Mouse (Mus musculus): ENCODE data around the gene 6330409D20Rik. TPM values are rescaled to one million over a fixed set of nuclear protein-coding genes. Genes with fewer than 3 reads are reported as not detected.

Gene 6330409D20Rik
- total RNA-seq, 2 experiments from 2014 or later: not detected

DNA sequence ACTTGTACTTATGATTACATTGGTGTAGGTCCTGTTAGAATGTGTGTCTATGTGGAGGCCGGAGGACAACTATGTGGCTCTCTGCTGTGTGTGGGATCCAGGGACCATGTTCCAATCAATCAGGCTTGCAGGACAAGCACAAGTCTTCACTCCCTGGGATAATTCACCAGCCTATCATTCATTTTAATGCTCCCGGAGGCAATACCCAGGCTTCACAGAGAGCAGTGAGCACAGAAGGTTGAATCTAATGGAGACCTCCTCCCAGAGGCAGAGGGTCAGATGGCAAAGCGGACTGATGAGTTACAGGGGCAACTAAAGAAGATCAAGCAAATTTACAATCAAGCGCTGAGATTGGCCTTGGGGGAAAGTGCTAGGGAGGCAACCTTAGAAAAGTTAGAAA lies 11.3 kb downstream of the 6330409D20Rik start:
- ATAC-seq (replicated peaks; ENCODE audit: low FRiP score, poor library complexity, severe bottlenecking): no peak

DNA sequence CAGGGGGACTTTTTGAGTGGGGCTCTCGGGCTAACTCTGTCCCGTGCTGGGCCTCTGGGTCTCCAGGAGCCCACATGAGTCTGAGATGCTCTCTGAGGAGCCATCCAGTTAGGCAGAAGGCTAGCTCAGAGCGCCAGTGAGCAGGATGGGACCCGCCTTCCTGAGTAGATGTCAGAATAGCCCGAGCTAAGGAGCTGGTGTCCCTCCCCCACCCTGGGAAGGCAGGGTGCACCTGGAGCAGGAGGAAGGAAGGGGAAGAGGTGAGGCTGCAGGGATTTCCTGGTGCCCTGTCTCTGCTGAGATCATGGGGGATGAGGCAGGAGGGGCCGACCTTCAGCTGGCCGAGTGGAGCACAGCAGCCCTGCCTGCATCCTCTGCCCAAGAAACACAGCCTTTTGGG lies 12.4 kb downstream of the 6330409D20Rik start:
- no peak for ATAC-seq (replicated peaks; ENCODE audit: low FRiP score, poor library complexity, severe bottlenecking)

DNA sequence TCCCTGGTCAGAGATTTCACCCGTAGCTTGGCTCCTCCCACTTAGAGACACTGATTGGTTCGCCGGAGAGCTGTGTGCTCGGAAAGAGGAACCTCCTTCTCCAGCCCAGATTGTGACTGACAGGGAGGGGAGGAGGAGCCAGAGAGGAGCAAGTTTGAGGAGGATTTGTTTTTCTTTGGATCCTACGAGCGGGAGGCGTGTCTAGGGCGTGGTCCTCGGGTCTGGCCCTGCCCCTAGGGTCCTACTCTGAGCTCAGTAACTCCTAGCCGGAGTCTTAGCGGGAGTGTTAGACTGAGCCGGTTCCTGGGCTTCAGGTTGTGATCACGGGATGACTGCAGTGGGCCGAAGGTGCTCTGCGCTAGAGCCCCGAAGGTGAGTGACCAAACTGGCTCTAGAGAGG lies 13.4 kb downstream of the 6330409D20Rik start:
- 0 out of 2 replicates have a peak, but pooled peaks have one; percentile 37 for ATAC-seq (replicated peaks; ENCODE audit: low FRiP score, poor library complexity, severe bottlenecking)

DNA sequence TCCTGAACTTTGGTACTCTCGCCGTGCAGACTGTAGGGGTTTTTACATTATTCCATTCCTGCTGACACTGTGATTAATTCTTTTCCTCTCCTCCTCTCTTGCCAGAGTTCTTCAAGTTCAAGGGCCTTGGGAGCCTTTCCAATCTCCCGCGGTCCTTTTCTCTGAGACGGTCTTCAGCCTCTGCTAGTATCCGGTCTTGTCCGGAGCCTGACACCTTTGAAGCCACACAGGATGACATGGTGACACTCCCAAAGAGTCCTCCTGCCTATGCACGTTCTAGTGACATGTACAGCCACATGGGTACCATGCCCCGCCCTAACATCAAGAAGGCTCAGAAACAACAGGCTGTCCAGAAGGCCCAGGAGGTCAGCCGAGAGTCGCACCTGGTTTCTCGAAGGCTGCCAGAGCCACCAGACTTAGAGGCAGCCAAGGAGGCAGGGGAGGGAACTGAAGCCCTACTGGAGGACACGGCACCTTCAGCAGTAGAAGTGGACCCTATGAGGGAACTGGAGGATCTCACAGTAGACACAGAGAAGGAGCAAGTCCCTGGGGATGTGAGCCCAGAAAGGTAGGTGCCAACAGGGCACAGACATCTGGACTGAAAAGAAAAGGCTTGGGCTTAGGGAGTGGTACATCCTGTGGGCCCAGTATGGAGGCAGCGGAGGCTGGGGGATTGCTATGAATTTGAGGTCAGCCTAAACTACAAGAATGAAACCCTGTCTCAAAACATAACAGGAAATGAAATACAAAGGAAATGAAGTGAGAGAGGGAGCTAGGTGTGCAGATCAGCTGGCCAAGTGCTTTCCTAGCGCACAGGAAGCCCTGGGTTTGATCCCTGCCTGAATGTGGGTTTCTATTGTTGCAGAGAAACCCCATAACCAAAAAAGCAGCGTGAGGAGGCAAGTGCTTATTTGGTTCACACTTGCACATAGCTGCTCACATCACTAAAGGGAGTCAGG lies 15.7 kb downstream of the 6330409D20Rik start:
- ATAC-seq (replicated peaks; ENCODE audit: low FRiP score, poor library complexity, severe bottlenecking): no peak

DNA sequence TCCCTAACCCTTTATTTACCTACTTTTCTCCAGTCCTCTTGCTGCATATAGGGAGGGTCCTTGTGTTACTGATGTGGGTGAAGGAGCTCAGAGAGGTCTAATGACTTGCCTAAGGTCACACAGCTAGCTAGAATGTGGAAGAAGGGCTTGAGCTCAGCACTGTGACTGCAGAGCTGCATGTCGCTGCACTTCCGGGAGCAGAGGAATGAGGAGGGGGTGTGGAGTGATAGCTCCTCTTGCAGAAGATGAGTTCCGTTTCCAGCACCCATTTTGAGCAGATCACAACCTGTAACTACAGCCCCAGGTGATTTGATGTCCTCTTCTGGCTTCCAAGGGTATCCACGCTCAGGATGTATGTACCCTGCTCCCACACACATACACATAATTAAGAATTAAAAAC lies 16.7 kb downstream of the 6330409D20Rik start:
- ATAC-seq (replicated peaks; ENCODE audit: low FRiP score, poor library complexity, severe bottlenecking): no peak

DNA sequence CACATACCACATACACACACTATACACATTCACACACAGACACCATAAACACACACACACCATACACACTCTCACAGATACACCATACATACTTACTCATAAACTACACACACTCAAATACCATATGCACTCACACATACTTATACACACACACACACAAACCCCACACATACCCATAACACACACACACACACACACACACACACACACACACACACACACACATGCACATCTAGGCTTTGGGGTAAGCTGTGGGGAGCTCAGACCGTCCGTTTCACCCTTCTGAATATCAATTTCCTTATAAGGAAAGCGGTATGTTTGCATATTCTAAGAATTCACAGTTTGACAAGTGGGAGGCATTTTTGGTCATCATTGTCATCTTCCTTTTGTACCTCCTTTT lies 18.2 kb downstream of the 6330409D20Rik start:
- no peak for ATAC-seq (replicated peaks; ENCODE audit: low FRiP score, poor library complexity, severe bottlenecking)

DNA sequence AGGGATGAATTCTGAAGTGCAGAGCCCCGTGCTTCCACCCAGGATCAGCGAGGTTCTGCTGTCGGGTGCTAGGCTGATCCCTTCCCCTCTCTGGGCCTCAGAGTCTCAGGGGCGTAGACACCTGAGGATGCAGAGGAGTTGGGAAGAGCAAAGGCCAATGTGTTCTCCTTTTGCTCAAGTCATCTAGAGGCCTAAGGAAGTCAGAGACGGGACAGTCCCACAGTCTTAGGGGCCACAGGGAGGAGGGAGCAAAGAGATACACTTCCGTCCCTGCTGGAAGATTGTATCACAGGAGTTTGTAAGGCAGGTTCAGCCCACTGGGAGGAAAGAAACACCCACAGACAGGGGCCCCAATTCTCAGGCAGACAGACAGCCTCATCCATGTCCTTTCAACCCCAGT lies 18.8 kb downstream of the 6330409D20Rik start:
- no peak for ATAC-seq (replicated peaks; ENCODE audit: low FRiP score, poor library complexity, severe bottlenecking)

DNA sequence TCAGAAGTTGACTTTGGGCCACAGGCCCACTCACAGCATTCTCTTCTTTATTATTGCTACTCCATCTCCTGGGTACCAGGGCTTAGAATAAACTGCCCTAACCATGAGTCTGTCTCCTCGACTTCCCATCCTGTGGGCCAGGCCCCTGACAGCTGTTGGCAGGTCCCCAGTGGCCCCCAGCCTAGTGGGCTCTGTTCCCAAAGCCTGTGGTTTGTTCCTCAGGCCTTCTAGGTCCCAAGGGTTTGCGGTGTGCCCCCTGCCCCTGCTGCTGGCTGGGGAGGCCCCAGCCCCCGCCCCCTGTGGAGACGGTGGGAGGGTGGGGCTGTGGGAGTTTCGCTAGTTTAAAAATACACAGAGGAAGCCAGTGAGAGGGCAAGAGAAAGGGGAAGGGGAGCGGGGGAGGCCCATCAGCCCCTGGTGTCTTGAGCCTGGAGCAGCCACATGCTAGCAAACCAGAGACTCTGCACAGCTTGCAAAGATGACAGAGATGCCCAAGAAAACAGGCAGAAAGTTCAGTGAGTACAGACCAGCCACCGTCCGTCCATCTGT lies 20.1 kb downstream of the 6330409D20Rik start, which contains the start of gene Sh2d3c:
Sh2d3c (plus strand) TSS at position 375 of the 549 bp plus-strand sequence.
- no peak for ATAC-seq (replicated peaks; ENCODE audit: low FRiP score, poor library complexity, severe bottlenecking)

DNA sequence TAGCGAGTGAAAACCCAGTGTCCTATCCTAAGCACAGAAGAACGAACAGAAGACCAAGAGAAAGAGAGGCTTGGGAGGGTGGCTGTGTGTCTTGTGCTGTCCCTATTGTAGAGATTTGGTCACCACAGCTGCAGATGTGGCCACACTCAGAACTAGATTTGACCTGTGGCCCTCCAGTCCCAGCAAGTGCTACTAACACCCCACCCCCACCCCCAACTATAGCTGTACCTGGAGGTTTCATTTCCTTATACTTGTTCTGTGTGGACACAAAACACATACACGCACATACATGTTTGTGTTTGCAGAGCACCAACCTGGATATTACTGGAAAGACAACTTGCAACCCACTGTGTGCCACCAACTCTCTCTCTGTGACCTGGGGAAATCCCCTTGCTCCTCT lies 20.8 kb downstream of the 6330409D20Rik start:
- no peak for ATAC-seq (replicated peaks; ENCODE audit: low FRiP score, poor library complexity, severe bottlenecking)

DNA sequence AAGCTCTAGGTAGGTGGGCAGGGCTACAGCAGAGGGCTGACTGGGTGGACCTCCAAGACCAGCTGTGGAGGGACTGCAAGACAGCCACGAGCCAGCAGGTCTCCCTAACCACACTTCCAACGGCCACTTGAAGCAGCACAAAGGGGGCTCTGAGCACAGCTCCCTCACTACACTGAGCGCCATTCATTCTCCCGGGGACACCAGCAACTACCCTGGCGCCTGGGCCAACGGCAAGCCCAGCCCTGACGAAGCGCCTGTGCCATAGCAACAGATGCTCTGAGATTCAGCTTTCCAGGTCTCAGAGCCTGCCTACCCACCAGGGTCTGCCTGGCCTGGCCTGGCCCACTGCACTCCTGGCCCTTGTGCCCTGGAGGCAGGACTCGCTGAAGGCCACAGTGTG lies 22.1 kb downstream of the 6330409D20Rik start:
- ATAC-seq (replicated peaks; ENCODE audit: low FRiP score, poor library complexity, severe bottlenecking): no peak

DNA sequence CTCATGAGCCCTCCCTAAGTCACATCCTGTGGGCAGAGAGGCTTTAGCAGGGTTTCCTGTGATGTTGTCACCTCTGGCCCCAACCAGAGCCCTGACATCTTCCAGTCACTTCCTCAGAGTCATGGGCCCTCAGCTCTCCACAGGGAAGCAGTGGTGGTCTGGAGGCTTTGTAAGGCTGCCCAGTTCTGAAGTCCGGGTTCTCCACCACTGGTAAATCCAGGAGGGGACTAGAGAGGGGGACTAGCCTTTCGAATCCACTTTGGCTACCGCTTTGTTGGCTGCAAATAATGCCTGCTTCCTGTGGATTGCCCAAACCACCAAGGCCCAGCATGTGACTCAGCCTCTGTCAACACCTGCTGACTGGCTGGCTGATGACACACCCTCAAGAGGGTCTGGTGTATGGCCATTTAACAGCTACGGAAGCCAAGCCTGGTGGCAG lies 25.8 kb downstream of the 6330409D20Rik start:
- ATAC-seq (replicated peaks; ENCODE audit: low FRiP score, poor library complexity, severe bottlenecking): no peak

DNA sequence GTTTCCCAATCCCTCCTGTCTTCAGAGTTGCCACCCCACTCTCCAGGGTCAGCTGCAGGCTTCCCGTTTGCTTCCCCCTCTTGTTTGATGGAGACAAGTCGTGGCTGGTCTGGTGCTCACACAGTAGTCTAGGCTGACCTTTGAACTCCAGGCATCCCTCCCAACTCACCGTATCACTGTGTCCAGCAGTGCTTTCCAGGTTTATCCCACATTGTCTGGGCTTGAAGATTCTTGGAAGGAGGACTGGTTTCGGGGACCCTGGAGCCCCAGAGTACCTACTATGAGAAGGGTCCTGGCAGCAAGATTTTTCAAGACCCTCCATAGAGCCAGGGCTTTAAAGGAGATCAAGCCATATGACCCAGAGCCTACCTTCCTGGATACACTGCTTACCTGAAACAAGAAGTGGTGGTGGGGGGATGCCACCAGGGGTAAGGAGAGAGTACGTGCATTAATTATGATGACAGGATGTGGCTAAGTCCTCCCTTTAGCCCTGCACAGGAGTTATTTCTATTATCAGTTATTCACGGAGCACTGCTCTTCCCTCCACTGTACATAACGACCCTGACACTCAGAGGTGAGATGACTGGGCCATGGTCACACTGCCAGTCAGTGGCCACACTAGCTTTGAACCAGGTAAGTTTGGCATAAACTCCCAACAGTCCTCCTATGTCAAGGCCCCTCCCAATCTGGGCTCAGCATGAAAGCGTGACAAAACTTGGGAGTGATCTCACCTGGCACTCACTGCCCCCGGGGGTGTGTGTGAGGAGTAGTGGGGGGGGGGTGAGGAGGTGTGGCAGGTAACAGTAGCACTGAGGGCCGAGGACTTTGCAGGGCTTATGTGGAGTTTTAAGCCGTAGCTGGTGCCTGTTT lies 26.5 kb downstream of the 6330409D20Rik start:
- ATAC-seq (replicated peaks; ENCODE audit: low FRiP score, poor library complexity, severe bottlenecking): no peak

DNA sequence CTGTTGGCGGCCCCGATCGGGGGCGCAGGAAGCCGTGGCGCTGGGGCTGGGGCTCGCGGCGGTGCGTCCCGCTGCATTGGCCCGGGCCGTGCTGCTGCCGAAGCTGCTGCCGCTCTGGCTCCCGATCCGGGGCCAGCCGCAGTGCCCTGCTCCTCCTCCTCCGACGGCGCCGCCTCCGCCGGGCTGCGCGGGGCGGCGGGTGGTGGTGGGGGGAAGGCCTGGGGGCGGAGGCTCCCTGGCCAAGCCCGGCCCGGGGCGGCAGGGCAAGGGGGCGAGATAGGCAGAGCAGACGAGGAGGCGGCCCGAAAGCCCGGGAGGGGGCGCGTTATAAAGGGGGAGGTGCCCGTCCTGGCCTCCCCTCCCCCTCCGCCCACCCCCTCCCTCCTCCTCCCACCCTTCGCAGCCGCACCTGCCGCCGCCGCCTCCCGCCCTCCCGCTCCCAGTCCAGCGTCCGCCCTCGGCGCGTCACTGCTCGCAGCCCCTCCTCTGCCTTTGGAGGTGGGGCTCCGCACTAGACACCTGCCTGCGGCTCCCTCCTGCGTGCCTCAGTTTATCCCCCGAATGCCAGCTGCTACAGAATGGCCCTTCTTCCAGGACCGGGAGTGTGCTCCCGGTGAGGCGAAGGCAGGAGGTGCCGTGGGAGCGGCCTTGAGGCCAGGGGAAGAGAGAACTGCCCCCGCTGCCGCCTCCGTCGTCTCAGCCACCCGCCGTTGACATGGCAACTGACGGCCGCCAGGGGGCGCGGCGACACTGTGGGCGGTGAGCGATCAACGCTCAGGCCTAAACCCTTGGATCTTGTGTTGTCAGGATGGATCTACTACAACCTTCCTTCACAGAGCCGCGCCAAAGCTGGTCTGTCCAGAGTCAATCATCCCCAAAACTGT lies 27.6 kb downstream of the 6330409D20Rik start, which contains the start of gene Cdk9:
Cdk9 (minus strand) TSS at position 143 of the 884 bp plus-strand sequence.
- peak; percentile 84 for ATAC-seq (replicated peaks; ENCODE audit: low FRiP score, poor library complexity, severe bottlenecking)

DNA sequence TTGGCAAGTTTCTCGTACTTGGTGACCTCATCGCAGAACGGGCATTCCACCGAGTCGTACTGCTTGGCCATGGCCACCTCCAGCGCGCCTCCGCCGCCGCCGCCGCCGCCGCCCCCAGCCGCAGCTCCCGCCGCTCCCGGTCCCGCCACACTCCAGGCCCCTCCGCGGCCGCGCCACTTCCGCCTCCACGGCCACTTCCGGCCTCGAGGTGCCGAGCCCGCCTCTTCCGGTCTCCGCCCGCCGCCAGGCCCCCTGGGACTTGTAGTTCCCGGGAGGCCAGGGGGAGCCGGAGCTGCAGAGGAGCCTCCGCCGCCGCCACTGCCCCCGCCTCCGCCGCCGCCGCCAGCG lies 28.3 kb downstream of the 6330409D20Rik start:
- peak; percentile 83 for ATAC-seq (replicated peaks; ENCODE audit: low FRiP score, poor library complexity, severe bottlenecking)

DNA sequence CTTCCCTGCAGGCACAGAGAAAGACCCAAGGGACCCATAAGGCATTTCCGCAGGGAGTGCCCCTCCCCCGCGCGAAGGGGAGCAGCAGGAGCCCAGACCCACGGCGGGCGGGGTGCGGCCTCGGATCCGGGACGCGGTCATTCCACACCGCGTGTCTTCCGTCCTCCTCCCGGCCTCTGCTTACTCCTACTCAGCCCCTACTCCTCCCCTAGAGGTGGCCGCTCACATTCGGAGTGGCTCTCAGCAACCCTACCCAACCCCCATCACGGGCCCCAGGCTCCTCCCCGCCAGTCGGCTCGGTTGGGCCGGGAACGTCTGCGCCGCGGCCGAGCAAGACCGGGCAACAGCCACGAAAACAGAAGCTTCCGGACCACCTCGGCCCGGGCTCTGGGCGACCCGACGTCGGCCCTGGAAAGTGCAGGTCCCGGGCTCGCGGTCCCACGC lies 28.7 kb downstream of the 6330409D20Rik start:
- peak; percentile 40 for ATAC-seq (replicated peaks; ENCODE audit: low FRiP score, poor library complexity, severe bottlenecking)

DNA sequence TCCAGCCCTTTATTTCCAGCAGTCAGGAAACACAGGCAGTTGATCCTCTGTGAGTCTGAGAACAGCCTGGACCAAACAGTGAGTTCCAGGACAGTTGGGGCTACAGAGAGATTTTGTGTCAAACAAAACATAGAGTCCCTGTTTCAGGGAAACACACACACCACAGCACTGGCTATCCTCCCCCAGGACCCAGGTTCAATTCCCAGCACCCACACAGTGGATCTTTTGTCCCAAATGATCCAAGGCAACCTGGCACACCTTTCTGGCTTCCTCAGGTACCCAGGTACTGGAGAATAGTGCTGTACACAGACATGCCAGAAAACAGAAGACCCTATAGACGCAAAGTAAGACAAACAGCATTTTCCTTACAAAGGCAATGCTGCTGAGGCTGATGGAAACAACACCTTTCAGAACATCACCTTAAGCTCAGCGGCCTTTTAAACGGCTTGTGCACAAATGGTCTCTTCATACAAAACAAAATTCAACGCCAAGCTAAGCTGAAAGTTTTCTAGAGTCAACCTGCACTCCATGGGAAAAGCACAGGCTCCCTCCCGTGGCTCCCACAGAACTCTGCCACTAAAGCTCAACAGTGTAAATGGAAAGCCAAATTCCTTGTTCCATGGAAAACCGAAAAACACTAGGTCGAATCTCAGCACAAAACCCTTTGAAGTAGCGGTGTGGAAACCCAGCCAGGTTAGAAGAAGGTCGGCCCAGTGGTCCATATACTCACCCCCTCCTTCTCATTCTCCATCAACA lies 29.3 kb downstream of the 6330409D20Rik start:
- ATAC-seq (replicated peaks; ENCODE audit: low FRiP score, poor library complexity, severe bottlenecking): no peak

DNA sequence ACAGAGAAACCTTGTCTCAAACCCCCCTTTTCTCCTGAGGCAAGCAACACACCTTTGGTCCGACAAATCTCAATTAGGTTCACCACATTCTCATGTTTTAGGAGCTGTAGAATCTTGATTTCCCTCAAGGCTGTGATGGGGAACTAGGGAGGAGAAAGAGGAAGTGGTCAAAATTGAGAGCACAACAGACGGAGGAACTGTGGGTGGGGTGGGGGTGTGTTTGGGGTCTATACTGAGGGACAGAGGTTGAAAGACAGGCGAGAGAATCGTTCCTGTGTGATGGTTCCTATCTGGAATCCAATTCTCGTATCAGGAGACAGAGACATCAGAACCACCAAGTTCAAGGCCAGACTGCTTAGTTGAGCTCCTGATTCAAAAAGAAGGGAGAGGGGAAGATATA lies 30.4 kb downstream of the 6330409D20Rik start:
- ATAC-seq (replicated peaks; ENCODE audit: low FRiP score, poor library complexity, severe bottlenecking): no peak

DNA sequence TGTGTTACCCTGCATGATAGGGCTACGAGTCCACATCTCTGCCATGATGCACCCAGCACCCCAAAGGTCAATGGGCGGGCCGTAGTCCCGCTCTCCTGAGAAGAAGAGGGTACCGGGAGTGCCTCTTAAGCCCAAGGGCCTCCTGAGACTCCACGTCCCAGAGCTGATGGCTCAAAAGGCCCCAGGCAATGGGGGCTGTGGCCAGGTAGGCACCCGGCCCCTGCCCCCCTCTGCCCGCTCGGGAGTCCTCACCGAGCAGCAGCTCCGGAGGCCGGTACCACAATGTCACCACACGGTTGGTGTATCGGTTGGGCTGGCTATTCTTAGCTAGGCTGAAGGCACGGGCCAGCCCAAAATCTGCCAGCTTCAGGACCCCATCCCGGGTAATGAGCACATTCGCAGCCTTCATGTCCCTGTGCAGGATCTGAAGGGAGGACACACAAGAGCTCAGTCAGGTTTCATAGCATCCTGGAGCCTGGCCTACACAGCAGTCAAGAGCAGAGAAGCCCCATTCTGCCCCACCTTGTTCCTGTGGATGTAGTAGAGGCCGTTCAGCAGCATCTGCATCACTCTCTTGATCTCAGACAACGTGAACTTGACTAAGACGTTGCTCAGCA lies 31.2 kb downstream of the 6330409D20Rik start:
- no peak for ATAC-seq (replicated peaks; ENCODE audit: low FRiP score, poor library complexity, severe bottlenecking)

Measured in erythroid progenitor cell, adult 5-6 weeks (primary cell).